9 mouse cellular contexts compared by ENCODE assay signal in genomic region chr5:76079204-76080025, GRCm38 (mm10).
DNase-seq lines count a peak whose midpoint lies in the region; ATAC-seq and TF ChIP-seq lines count a peak whose summit lies in the region.
"Had no signal": no experiment of that assay in that cellular context is flagged by ENCODE, and none has a peak within 500 bp of the region (broad histone marks: within the 10 kb centered on the region; RNA-seq: fewer than 3 reads in every experiment).

No protein-coding gene starts in this region.

- no peak for ATAC-seq in neural tube, embryonic 13.5 days (ENCODE audit: low read depth)
- ATAC-seq in hindbrain, embryonic 16.5 days: peak; percentile 58; the same call in 1 of the 2 replicates
- ATAC-seq in liver, postnatal 0 days: peak; percentile 55; the same call in 1 of the 2 replicates
- no peak for ATAC-seq in erythroid progenitor cell, adult 5-6 weeks (replicated peaks; ENCODE audit: low FRiP score, poor library complexity, severe bottlenecking)
- ATAC-seq in intestine, embryonic 16.5 days: no peak; the same call in 1 of the 2 replicates

- no peak for DNase-seq in neural tube, embryonic 10.5 days (ENCODE audit: extremely low spot score, low spot score)
- DNase-seq in liver, postnatal 0 days: peak; percentile 19
- no peak for DNase-seq in layer of hippocampus, postnatal 25 days (ENCODE audit: extremely low spot score in 1 of 2, low spot score in 1 of 2)
- DNase-seq in right cerebral cortex, postnatal 25 days: no peak
- DNase-seq: cerebellum, postnatal 36 days had no signal

- H3K4me2 ChIP-seq in neural tube, embryonic 13.5 days: no peak overlapping the region
- H3K4me2 ChIP-seq in hindbrain, embryonic 16.5 days (ENCODE audit: low read length): no peak overlapping the region
- no peak overlapping the region for H3K4me2 ChIP-seq in liver, postnatal 0 days (ENCODE audit: low read depth, low read length)
- no peak overlapping the region for H3K4me2 ChIP-seq in intestine, embryonic 16.5 days (ENCODE audit: low read depth, low read length)

- no peaks in the 10 kb centered on the region for H3K27me3 ChIP-seq in neural tube, embryonic 13.5 days
- H3K27me3 ChIP-seq in hindbrain, embryonic 16.5 days (replicated peaks; ENCODE audit: control insufficient read depth, insufficient read depth, low read length): no peaks in the 10 kb centered on the region
- no peaks in the 10 kb centered on the region for H3K27me3 ChIP-seq in liver, postnatal 0 days (ENCODE audit: insufficient read depth, low read length)
- no peaks in the 10 kb centered on the region for H3K27me3 ChIP-seq in intestine, embryonic 16.5 days (replicated peaks; ENCODE audit: control insufficient read depth, insufficient read depth, low read length)

- H3K4me3 ChIP-seq in neural tube, embryonic 13.5 days: no peak overlapping the region
- no peak overlapping the region for H3K4me3 ChIP-seq in hindbrain, embryonic 16.5 days (ENCODE audit: low read length)
- H3K4me3 ChIP-seq in liver, postnatal 0 days (ENCODE audit: low read depth, low read length): no peak overlapping the region
- no peak overlapping the region for H3K4me3 ChIP-seq in intestine, embryonic 16.5 days (ENCODE audit: low read length)

- peak overlapping the region; percentile 63; the same call in 1 of the 2 replicates for H3K27ac ChIP-seq in neural tube, embryonic 13.5 days (replicated peaks)
- H3K27ac ChIP-seq in hindbrain, embryonic 16.5 days (ENCODE audit: low read depth, low read length): no peak overlapping the region; the same call in 1 of the 2 replicates
- H3K27ac ChIP-seq in liver, postnatal 0 days (ENCODE audit: low read depth): peak overlapping the region; percentile 16; the same call in 1 of the 2 replicates
- H3K27ac ChIP-seq in intestine, embryonic 16.5 days (ENCODE audit: low read length): no peak overlapping the region; the same call in 1 of the 2 replicates

- H3K36me3 ChIP-seq in neural tube, embryonic 13.5 days: no peaks in the 10 kb centered on the region
- H3K36me3 ChIP-seq in hindbrain, embryonic 16.5 days (ENCODE audit: control insufficient read depth, insufficient read depth, low read length): no peaks in the 10 kb centered on the region
- H3K36me3 ChIP-seq in liver, postnatal 0 days (replicated peaks; ENCODE audit: insufficient read depth, low read length): no peaks in the 10 kb centered on the region
- H3K36me3 ChIP-seq in intestine, embryonic 16.5 days (ENCODE audit: control insufficient read depth, insufficient read depth, low read length): no peaks in the 10 kb centered on the region

- H3K9me3 ChIP-seq in neural tube, embryonic 13.5 days: no peaks in the 10 kb centered on the region
- no peaks in the 10 kb centered on the region for H3K9me3 ChIP-seq in hindbrain, embryonic 16.5 days (ENCODE audit: control insufficient read depth, low read length)
- no peaks in the 10 kb centered on the region for H3K9me3 ChIP-seq in liver, postnatal 0 days (ENCODE audit: low read length)
- H3K9me3 ChIP-seq in intestine, embryonic 16.5 days (ENCODE audit: control insufficient read depth, low read length): no peaks in the 10 kb centered on the region

- 73% methylated on average over 11 of the region's 11 CpGs for WGBS in neural tube, embryonic 13.5 days
- WGBS in hindbrain, embryonic 16.5 days: 68% methylated on average over 11 of the region's 11 CpGs
- WGBS in liver, postnatal 0 days (ENCODE audit: insufficient replicate concordance): 40% methylated on average over 11 of the region's 11 CpGs
- 68% methylated on average over 11 of the region's 11 CpGs for WGBS in intestine, embryonic 16.5 days

- no peak overlapping the region for H3K9ac ChIP-seq in neural tube, embryonic 13.5 days
- H3K9ac ChIP-seq in hindbrain, embryonic 16.5 days (ENCODE audit: low read depth, low read length): no peak overlapping the region
- H3K9ac ChIP-seq in liver, postnatal 0 days (replicated peaks): no peak overlapping the region
- no peak overlapping the region for H3K9ac ChIP-seq in intestine, embryonic 16.5 days (ENCODE audit: low read depth, low read length)

- TF ChIP-seq CTCF in liver, postnatal 0 days (IDR thresholded peaks at IDR 0.05; ENCODE audit: low read depth): no peak

- peaks cover 17% of the 10 kb centered on the region for H3K4me1 ChIP-seq in neural tube, embryonic 13.5 days (replicated peaks)
- H3K4me1 ChIP-seq in hindbrain, embryonic 16.5 days (ENCODE audit: control insufficient read depth, insufficient read depth, low read depth, low read length): peaks cover 6% of the 10 kb centered on the region; the same call in 1 of the 2 replicates
- H3K4me1 ChIP-seq in liver, postnatal 0 days (ENCODE audit: insufficient read depth): no peaks in the 10 kb centered on the region
- H3K4me1 ChIP-seq in intestine, embryonic 16.5 days (ENCODE audit: control insufficient read depth, insufficient read depth, low read length): no peaks in the 10 kb centered on the region

- peak; percentile 65 for TF ChIP-seq EP300 in liver, postnatal 0 days (IDR thresholded peaks at IDR 0.05; ENCODE audit: low read depth)

Comparison
In these comparisons a context has a peak if more than half of its experiments do, and no peak if none do; other contexts are left out.
1. ATAC-seq: peak in hindbrain, embryonic 16.5 days (single experiment) and liver, postnatal 0 days (single experiment); none in neural tube, embryonic 13.5 days (single experiment), erythroid progenitor cell, adult 5-6 weeks (single experiment) and intestine, embryonic 16.5 days (single experiment).
2. H3K27ac ChIP-seq: peak in neural tube, embryonic 13.5 days (single experiment) and liver, postnatal 0 days (single experiment); none in hindbrain, embryonic 16.5 days (single experiment) and intestine, embryonic 16.5 days (single experiment).